Comparison of ENCODE assay signal across 9 mouse cellular contexts in the genomic region with DNA sequence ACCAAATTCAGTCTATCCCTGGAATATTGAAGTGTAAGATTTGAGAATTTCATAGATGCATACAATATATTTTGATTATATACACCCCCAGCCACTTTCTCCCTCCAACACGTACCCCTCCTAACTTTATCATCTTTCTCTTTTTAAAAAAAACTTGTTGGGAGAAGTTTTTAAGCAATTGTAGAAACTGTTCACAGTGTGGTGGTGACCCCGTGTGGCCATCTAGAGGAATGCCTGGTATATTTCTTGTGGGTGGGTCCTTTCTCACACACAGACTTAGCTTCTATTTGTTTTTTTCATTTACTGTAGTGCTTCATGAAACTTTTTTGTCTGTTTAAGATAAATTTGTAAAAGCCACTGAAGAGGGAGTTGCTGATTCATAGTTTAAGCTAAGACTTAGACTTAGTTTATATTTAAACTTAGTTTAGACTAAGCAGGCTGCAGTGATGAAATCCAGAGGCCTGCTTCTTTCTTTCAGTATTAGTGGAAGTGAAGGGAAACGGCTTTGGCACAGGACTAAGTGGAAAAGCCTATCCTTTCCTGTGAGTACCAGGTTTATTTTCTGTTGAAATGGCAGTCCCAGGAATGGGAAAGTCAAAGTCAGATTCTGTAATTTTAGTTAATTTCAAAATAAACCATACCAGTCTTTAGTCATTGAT. TPM values are rescaled to one million over a fixed set of nuclear protein-coding genes. Genes with fewer than 3 reads are reported as not detected.
DNase-seq lines count a peak whose midpoint lies in the region; TF ChIP-seq lines count a peak whose summit lies in the region.
"Had no signal": no experiment of that assay in that cellular context is flagged by ENCODE, and none has a peak within 500 bp of the region (broad histone marks: within the 10 kb centered on the region; RNA-seq: fewer than 3 reads in every experiment).

No protein-coding gene starts in this region.

- no peak overlapping the region for H3K27ac ChIP-seq in liver, adult 2 months (replicated peaks; ENCODE audit: insufficient read depth, low read depth, low read length)

- TF ChIP-seq CTCF in liver, adult 2 months (IDR thresholded peaks at IDR 0.05; ENCODE audit: low read depth, low read length), result no peak

- TF ChIP-seq POLR2A in liver, adult 2 months (IDR thresholded peaks at IDR 0.05; ENCODE audit: extremely low read depth, insufficient read depth, low read length), result no peak

- intact Hi-C loops in left cerebral cortex, postnatal 10 days (cut with DNase I), result loop anchor here (10.0 kb wide), 2 partner anchors 307 to 437 kb away; no protein-coding TSS in a partner anchor

- H3K9ac ChIP-seq in liver, adult 2 months (ENCODE audit: low read depth, low read length), result no peak overlapping the region

- H3K4me1 ChIP-seq in liver, adult 2 months (ENCODE audit: control insufficient read depth, insufficient read depth, low read length), result no peaks in the 10 kb centered on the region

- no peak overlapping the region for H3K4me3 ChIP-seq in liver, adult 2 months (ENCODE audit: insufficient read depth, low read depth, low read length)
- H3K4me3 ChIP-seq: myocyte had no signal

- no peaks in the 10 kb centered on the region for H3K79me2 ChIP-seq in liver, adult 2 months (ENCODE audit: control insufficient read depth, insufficient read depth, low read length)

- no peaks in the 10 kb centered on the region for H3K27me3 ChIP-seq in liver, adult 2 months (ENCODE audit: control insufficient read depth, insufficient read depth, low read length)

- peaks cover 20% of the 10 kb centered on the region for H3K36me3 ChIP-seq in liver, adult 2 months (ENCODE audit: control insufficient read depth, insufficient read depth, low read length)

- 38% methylated on average over 3 of the region's 3 CpGs for WGBS in liver, adult 2 months

- DNase-seq in adrenal gland, postnatal 10 days, result peak; percentile 50
- DNase-seq in adrenal gland, postnatal 4 days (ENCODE audit: low spot score in 2 of 2), result no peak
- peak; percentile 22 to 44 for DNase-seq in left cerebral cortex, postnatal 10 days (ENCODE audit: extremely low spot score in 1 of 2, low spot score in 2 of 2)
- no peak for DNase-seq in left cerebral cortex, adult 8-10 months (ENCODE audit: low spot score in 2 of 2)
- peak; percentile 15 for DNase-seq in T-cell, adult 2 months (ENCODE audit: low spot score)
- peak; percentile 26 for DNase-seq in forelimb bud, embryonic 11.5 days (ENCODE audit: low read depth, low spot score)
- peak; percentile 18 for DNase-seq in liver, adult 2 months (ENCODE audit: extremely low read depth, low read depth, low spot score)
- peak; percentile 13 for DNase-seq in skeletal muscle tissue, adult 2 months (ENCODE audit: low read depth, low spot score)

RNA-seq across cellular contexts. Expression of gene Odf2l, which starts 13.0 kb away (rescaled TPM):
- 10 to 100 TPM; 14.0 to 24.4 TPM for total RNA-seq in adrenal gland, postnatal 10 days (2021)
- total RNA-seq in adrenal gland, postnatal 4 days (2021), result 10 to 100 TPM; 29.7 to 35.5 TPM
- 10 to 100 TPM; 16.6 to 19.0 TPM for total RNA-seq in left cerebral cortex, postnatal 10 days (2021)
- total RNA-seq in left cerebral cortex, adult 8-10 months (2022), result 10 to 100 TPM; 18.5 to 25.9 (median 21.5) TPM
- 8.3 and 12.4 TPM in 2 replicates for total RNA-seq in liver, adult 2 months (2014; rRNA removed)
- polyA plus RNA-seq in liver, adult 2 months (2012; rRNA removed), result 1.6 and 1.7 TPM in 2 replicates

RNA-seq across cellular contexts. Expression of gene Clca2, which starts 32.1 kb away (rescaled TPM):
- total RNA-seq in adrenal gland, postnatal 10 days (2021), result under 1 TPM; 0.33 to 0.70 TPM
- under 1 TPM in 1 of 2 experiments, not detected in 1; 0.08 TPM for total RNA-seq in adrenal gland, postnatal 4 days (2021)
- total RNA-seq in left cerebral cortex, postnatal 10 days (2021), result under 1 TPM in 1 of 2 experiments, not detected in 1; 0.09 TPM
- total RNA-seq in left cerebral cortex, adult 8-10 months (2022), result not detected
- not detected in 2 replicates for total RNA-seq in liver, adult 2 months (2014; rRNA removed)
- not detected in 2 replicates for polyA plus RNA-seq in liver, adult 2 months (2012; rRNA removed)

Comparison
In these comparisons a context has a peak if more than half of its experiments do, and no peak if none do; other contexts are left out.
1. DNase-seq: peak in adrenal gland, postnatal 10 days (single experiment), left cerebral cortex, postnatal 10 days (2 of 2), T-cell, adult 2 months (single experiment), forelimb bud, embryonic 11.5 days (single experiment), liver, adult 2 months (single experiment) and skeletal muscle tissue, adult 2 months (single experiment); none in adrenal gland, postnatal 4 days (0 of 2) and left cerebral cortex, adult 8-10 months (0 of 2).